Mouse (Mus musculus) forebrain, embryonic 12.5 days (tissue): ENCODE results near the gene Gm17509. TPM values are rescaled to one million over a fixed set of nuclear protein-coding genes. Genes with fewer than 3 reads are reported as not detected.

ENCODE experiments used
- ATAC-seq: fragments of 200-750 bp; cut with Nextera tagmentation; 2 replicates; pipeline ENCODE4 v1.8.0; 2017; ENCODE audit warnings: moderate TSS enrichment; ENCODE audit not compliant: low FRiP score
- H3K27ac ChIP-seq: fragments of 300-500 bp; sonication (generic); 2 replicates; pipeline ENCODE4 v1.5.1; 2016; ENCODE audit warnings: mild to moderate bottlenecking
- H3K27me3 ChIP-seq: fragments of 300-500 bp; sonication (generic); 2 replicates; pipeline ENCODE4 v1.6.1; 2016; ENCODE audit warnings: mild to moderate bottlenecking
- H3K36me3 ChIP-seq: fragments of 300-500 bp; sonication (generic); replicated peaks from 2 replicates; pipeline ENCODE4 v1.6.1; 2016; ENCODE audit warnings: mild to moderate bottlenecking
- H3K4me1 ChIP-seq: fragments of 300-500 bp; sonication (generic); 2 replicates; pipeline ENCODE4 v1.6.1; 2016
- H3K4me2 ChIP-seq: fragments of 300-500 bp; sonication (generic); 2 replicates; pipeline ENCODE4 v1.6.1; 2016; ENCODE audit warnings: mild to moderate bottlenecking, moderate library complexity
- H3K4me3 ChIP-seq: fragments of 300-500 bp; sonication (generic); replicated peaks from 2 replicates; pipeline ENCODE4 v1.5.1; 2016; ENCODE audit warnings: mild to moderate bottlenecking
- H3K9ac ChIP-seq: fragments of 300-500 bp; sonication (generic); 2 replicates; pipeline ENCODE4 v1.6.1; 2016; ENCODE audit warnings: mild to moderate bottlenecking
- H3K9me3 ChIP-seq: fragments of 300-500 bp; sonication (generic); 2 replicates; pipeline ENCODE4 v1.6.1; 2016
- WGBS: fragments of 180-500 bp; shearing (Covaris S2); methylation state at CpG from one replicate; pipeline ENCODE4 v1.1.7; 2016; 5-methylcytosine and 5-hydroxymethylcytosine counted together
- polyA plus RNA-seq: library from polyadenylated mRNA; unstranded; fragments of >200 nt; fragmentation: Nextera tagmentation; extraction: Ambion mirVana; gene quantifications from 2 replicates; pipeline ENCODE4 v1.2.1, GENCODE M21; 2016

Gm17509 gene
- 1.4 and 1.5 TPM in 2 replicates for polyA plus RNA-seq

- Histone ChIP-seq H3K4me2 (peak within 1 kb of the TSS; percentile 72), H3K27ac (peak within 1 kb of the TSS; percentile 80), H3K4me3 (peak within 1 kb of the TSS; percentile 72), H3K9me3 (no peaks in the 10 kb centered on the region), H3K9ac (peak within 1 kb of the TSS; percentile 86), H3K36me3 (no peaks in the 10 kb centered on the region), H3K4me1 (peaks cover 24% of the 10 kb centered on the region), H3K27me3 (no peaks in the 10 kb centered on the region)
- ATAC-seq, result peak; percentile 89
- under 1% methylated on average over 67 of the region's 67 CpGs for WGBS
Observed at GRCm38 (mm10) chr13:117220501-117221321, at the start of gene Gm17509. TSS of gene Gm17509 (minus strand) at chr13:117221075.

GRCm38 (mm10) chr13:117267963-117268362 is 47.1 kb upstream of the Gm17509 start:
- H3K36me3 ChIP-seq, result peaks cover 8% of the 10 kb centered on the region
- no peak for ATAC-seq
- WGBS, result 93% methylated on average over 14 of the region's 14 CpGs
- H3K4me3 ChIP-seq, result no peak overlapping the region
- no peak overlapping the region for H3K27ac ChIP-seq
- no peaks in the 10 kb centered on the region for H3K4me1 ChIP-seq
- H3K9ac ChIP-seq, result no peak overlapping the region
- no peak overlapping the region for H3K4me2 ChIP-seq
- H3K27me3 ChIP-seq, result no peaks in the 10 kb centered on the region
- no peaks in the 10 kb centered on the region for H3K9me3 ChIP-seq

DNA sequence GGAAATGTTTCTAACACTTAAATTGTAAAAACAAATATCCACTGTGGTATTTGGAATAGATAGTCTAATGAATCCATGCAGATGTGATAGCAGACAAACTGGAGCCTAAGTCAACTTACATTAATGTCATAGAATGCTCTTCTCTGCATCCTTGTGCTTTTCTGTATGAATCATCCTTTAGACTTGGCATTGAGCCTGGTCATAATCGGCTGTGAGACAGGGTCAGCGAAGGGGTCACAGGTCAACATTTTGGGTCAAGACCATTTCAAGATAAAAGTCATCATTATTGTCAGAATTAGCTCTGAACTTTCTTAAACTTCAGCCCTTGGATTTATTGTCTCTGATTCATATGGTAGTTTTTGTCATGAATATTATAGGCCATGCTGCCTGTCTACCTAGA is 45.3 kb upstream of the Gm17509 start:
- no peak overlapping the region for H3K9ac ChIP-seq
- H3K4me3 ChIP-seq, result no peak overlapping the region
- H3K4me2 ChIP-seq, result no peak overlapping the region
- ATAC-seq, result no peak
- H3K36me3 ChIP-seq, result peaks cover 8% of the 10 kb centered on the region
- 79% methylated on average over 2 of the region's 2 CpGs for WGBS
- no peak overlapping the region for H3K27ac ChIP-seq
- no peaks in the 10 kb centered on the region for H3K27me3 ChIP-seq
- no peaks in the 10 kb centered on the region for H3K9me3 ChIP-seq
- no peaks in the 10 kb centered on the region for H3K4me1 ChIP-seq

GRCm38 (mm10) chr13:117260704-117261103 is 39.8 kb upstream of the Gm17509 start:
- H3K4me1 ChIP-seq, result no peaks in the 10 kb centered on the region
- ATAC-seq, result no peak
- H3K4me2 ChIP-seq, result no peak overlapping the region
- H3K36me3 ChIP-seq, result no peaks in the 10 kb centered on the region
- no peak overlapping the region for H3K27ac ChIP-seq
- no peaks in the 10 kb centered on the region for H3K9me3 ChIP-seq
- 94% methylated on average over 4 of the region's 4 CpGs for WGBS
- no peak overlapping the region for H3K9ac ChIP-seq
- no peak overlapping the region for H3K4me3 ChIP-seq
- H3K27me3 ChIP-seq, result no peaks in the 10 kb centered on the region

DNA sequence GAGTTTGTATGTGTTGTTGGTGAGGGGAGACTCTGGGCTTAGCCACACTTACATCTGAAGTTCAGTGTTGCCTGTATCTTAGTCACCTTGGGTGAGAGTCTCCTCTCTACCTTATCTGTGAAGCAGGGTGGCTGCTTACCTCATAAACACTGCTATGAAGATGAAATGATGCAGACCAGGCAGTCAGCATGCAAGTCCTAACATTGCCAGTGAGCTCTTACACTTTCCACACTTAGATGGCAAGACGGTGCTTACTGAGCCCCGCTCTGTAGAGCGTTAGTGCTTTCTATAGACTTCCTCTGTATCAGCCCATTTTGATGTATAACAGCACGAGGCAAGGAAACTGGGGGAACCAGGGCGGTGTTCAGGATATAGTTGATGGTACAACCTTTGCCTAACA is 21.7 kb upstream of the Gm17509 start:
- Histone ChIP-seq H3K4me1 (no peaks in the 10 kb centered on the region), H3K36me3 (no peaks in the 10 kb centered on the region), H3K27me3 (no peaks in the 10 kb centered on the region), H3K9ac (no peak overlapping the region), H3K4me2 (no peak overlapping the region), H3K4me3 (no peak overlapping the region), H3K9me3 (no peaks in the 10 kb centered on the region), H3K27ac (no peak overlapping the region)
- 95% methylated on average over 5 of the region's 5 CpGs for WGBS
- ATAC-seq, result no peak

DNA sequence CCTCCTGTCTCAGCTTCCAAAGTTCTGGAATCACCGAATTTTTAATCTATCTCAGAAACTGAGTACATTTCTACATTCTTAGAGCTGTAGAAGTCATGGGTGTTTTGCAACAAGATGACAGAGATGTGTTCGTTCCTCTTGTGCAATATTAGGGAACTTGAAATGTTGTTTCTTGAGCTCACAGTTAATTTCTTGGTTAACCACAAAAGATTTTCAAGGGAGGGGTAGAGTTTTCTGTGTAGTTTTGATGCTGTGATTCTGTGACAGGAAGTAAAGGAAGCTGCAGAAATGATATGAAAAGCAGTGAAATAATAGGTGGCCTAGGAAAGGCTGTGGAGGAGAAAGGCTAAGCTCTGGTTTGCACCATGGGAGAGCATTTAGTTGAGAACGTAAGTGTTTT is 21.2 kb upstream of the Gm17509 start:
- H3K36me3 ChIP-seq, result no peaks in the 10 kb centered on the region

GRCm38 (mm10) chr13:117237111-117237510 is 16.2 kb upstream of the Gm17509 start:
- no peak for ATAC-seq
- Histone ChIP-seq H3K4me2 (no peak overlapping the region), H3K4me1 (peaks cover 16% of the 10 kb centered on the region), H3K9me3 (no peaks in the 10 kb centered on the region), H3K4me3 (no peak overlapping the region), H3K9ac (no peak overlapping the region), H3K36me3 (no peaks in the 10 kb centered on the region), H3K27me3 (no peaks in the 10 kb centered on the region), H3K27ac (no peak overlapping the region)
- 89% methylated on average over 4 of the region's 4 CpGs for WGBS

More for the DNA sequence above, 21.2 kb upstream of the Gm17509 start:
- Histone ChIP-seq H3K27ac (no peak overlapping the region), H3K4me1 (0 out of 2 replicates have a peak, but pooled peaks cover under 1% of the 10 kb centered on the region), H3K27me3 (no peaks in the 10 kb centered on the region), H3K4me3 (no peak overlapping the region), H3K9ac (no peak overlapping the region), H3K4me2 (no peak overlapping the region), H3K9me3 (no peaks in the 10 kb centered on the region)
- no peak for ATAC-seq
- 92% methylated on average over 3 of the region's 3 CpGs for WGBS

- peak; percentile 81 for ATAC-seq
- Histone ChIP-seq H3K4me3 (no peak overlapping the region), H3K4me1 (peaks cover 16% of the 10 kb centered on the region), H3K36me3 (no peaks in the 10 kb centered on the region), H3K9me3 (no peaks in the 10 kb centered on the region), H3K27ac (0 out of 2 replicates have a peak overlapping the region, but pooled peaks have one; percentile 32), H3K4me2 (no peak overlapping the region), H3K27me3 (no peaks in the 10 kb centered on the region), H3K9ac (no peak overlapping the region)
- WGBS, result 63% methylated on average over 11 of the region's 11 CpGs
Observed at GRCm38 (mm10) chr13:117235530-117236212, 14.8 kb upstream of the Gm17509 start.

DNA sequence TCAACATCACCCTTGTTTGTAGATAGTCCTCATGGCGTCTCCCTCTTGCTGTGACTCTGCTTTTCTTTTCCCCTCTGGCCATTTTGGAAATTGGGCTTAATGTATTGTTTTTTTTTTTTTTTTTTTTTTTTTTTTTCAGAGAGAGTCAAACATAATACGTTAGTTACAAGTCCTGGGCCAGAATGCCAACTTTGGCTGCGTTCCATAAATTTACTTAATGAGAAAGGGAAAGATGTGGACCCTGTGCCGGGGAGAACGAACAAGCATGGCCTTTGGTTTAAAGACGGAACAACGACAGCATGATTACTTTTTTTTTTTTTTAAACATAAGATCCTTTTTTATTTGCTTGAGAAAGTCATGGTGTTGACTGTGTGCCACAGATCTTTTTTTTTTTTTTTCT is 13.6 kb upstream of the Gm17509 start:
- no peak overlapping the region for H3K9ac ChIP-seq
- WGBS, result 67% methylated on average over 7 of the region's 7 CpGs
- H3K4me1 ChIP-seq, result peaks cover 16% of the 10 kb centered on the region
- H3K9me3 ChIP-seq, result no peaks in the 10 kb centered on the region
- no peak overlapping the region for H3K27ac ChIP-seq
- H3K4me3 ChIP-seq, result no peak overlapping the region
- no peak for ATAC-seq
- H3K27me3 ChIP-seq, result no peaks in the 10 kb centered on the region
- no peaks in the 10 kb centered on the region for H3K36me3 ChIP-seq
- no peak overlapping the region for H3K4me2 ChIP-seq

DNA sequence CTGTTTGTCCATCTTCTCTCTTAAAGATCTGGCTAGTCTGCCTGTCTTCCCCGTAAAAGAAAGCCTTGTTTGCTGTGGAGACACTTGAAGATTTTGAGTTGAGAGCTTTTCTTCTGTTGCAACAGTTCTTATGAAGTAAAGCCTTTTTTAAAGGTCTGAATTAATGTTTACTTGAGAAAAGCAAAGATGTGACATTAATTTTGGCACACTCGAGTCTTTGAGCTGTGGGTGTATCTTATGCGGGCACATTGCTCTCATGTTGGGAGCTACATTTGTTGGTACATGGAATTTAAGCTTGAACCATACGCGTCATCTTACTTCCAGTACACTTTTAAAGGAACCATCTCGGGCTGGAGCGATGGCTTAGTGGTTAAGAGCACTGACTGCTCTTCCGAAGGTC is 12.9 kb upstream of the Gm17509 start:
- Histone ChIP-seq H3K4me3 (no peak overlapping the region), H3K36me3 (no peaks in the 10 kb centered on the region), H3K4me1 (peaks cover 16% of the 10 kb centered on the region), H3K9ac (no peak overlapping the region), H3K27ac (no peak overlapping the region), H3K27me3 (no peaks in the 10 kb centered on the region), H3K4me2 (no peak overlapping the region), H3K9me3 (no peaks in the 10 kb centered on the region)
- ATAC-seq, result no peak
- WGBS, result 95% methylated on average over 8 of the region's 8 CpGs

- no peaks in the 10 kb centered on the region for H3K9me3 ChIP-seq
- H3K27me3 ChIP-seq, result no peaks in the 10 kb centered on the region
- H3K4me1 ChIP-seq, result peaks cover 3% of the 10 kb centered on the region
- WGBS, result 89% methylated on average over 6 of the region's 6 CpGs
- H3K9ac ChIP-seq, result no peak overlapping the region
- H3K4me2 ChIP-seq, result no peak overlapping the region
- H3K4me3 ChIP-seq, result no peak overlapping the region
- no peak for ATAC-seq
- H3K27ac ChIP-seq, result no peak overlapping the region
- no peaks in the 10 kb centered on the region for H3K36me3 ChIP-seq
Observed at GRCm38 (mm10) chr13:117230371-117231110, 9.7 kb upstream of the Gm17509 start.

- H3K4me3 ChIP-seq, result no peak overlapping the region
- peaks cover 8% of the 10 kb centered on the region; the same call in 1 of the 2 replicates for H3K4me1 ChIP-seq
- no peak for ATAC-seq
- H3K9ac ChIP-seq, result no peak overlapping the region
- H3K4me2 ChIP-seq, result no peak overlapping the region
- no peak overlapping the region for H3K27ac ChIP-seq
- no peaks in the 10 kb centered on the region for H3K27me3 ChIP-seq
- no peaks in the 10 kb centered on the region for H3K36me3 ChIP-seq
- 84% methylated on average over 6 of the region's 6 CpGs for WGBS
- no peaks in the 10 kb centered on the region for H3K9me3 ChIP-seq
Observed at GRCm38 (mm10) chr13:117225561-117225960, 4.7 kb upstream of the Gm17509 start.
